Mouse (Mus musculus): Measurements from ENCODE around the gene Rgs9bp.

Gene Rgs9bp

DNA sequence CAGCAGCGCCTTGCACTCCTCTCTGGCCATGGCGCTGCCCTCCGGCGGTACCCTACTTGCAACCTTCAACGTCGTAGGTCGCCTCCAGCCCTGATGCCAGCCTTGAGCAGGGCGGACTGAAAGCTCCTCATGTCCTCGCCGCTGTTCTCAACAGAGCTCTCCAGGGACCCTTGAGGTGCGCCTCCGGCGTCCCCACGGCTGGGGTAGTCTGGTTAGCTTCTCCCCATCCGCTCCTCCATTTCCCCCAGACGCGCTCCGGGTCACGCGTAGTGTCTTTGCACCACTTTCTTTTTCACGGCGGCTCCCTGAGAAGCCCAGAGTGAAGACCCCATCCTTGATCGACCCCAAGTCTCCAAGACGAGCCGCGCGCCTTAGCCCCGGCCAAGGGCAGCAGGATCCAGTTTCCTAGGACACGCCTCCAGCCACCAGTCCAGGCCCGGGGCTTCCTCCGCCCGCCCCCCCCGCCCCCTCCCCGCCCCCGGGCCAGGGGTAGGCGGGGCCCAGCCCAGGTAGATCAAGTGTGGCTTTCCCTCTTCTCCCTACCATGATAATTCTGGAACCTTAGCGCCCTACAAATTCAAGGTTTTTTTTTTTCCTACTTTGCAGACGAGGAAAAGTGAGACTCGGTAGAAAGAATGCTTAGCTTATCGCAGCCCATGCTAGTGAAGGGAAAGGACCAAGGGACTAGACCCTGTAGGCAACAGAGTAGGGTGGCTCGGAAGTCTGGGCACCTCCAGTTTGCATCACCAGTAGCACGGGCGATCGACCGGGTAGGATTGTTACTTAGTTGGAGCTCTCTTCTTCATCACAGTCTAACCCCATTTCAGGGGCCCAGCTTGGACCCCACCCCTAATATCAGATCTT lies at the start of gene Rgs9bp:
Gene Rgs9bp (minus strand): TSS at position 392 of the 864 bp plus-strand sequence.
- DNase-seq (ENCODE audit: low read depth, low spot score) = peak; percentile 53

DNA sequence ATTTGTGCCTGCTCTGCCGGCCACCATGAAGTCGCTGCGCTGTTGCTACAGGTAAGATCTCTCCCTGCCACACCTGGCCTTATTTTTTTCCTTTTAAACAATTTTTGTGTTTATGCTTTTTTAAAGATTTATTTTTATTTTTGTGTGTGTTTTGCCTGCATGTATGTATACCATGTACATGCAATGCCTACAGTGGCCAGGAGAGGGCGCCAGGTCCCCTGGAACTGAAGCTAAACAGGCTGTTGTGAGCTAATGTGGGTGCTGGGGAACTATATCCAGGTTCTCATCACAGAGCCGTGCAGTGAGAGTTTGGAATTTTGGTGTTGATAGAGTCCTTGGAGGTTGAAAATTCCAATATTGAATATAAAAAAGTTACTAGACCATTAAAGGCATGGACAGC lies 43.1 kb upstream of the Rgs9bp start:
- no peak for DNase-seq (ENCODE audit: low read depth, low spot score)

DNA sequence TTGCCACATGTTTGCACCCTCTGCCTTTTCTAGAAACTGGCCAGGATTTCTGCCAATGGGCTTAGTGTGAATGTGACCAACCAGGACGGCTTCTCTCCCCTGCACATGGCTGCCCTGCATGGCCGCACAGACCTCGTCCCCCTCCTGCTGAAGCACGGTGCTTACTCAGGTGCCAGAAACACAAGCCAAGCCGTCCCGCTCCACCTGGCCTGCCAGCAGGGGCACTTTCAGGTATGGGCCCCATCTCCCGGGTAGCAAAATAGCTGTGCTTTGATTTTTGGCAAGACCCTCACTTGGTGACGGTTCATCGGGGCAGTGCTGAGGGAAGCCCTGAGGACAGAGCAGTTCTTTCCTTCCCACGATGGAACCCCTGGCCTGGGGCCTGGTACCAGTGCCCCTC lies 42.0 kb upstream of the Rgs9bp start:
- DNase-seq (ENCODE audit: low read depth, low spot score) = no peak

DNA sequence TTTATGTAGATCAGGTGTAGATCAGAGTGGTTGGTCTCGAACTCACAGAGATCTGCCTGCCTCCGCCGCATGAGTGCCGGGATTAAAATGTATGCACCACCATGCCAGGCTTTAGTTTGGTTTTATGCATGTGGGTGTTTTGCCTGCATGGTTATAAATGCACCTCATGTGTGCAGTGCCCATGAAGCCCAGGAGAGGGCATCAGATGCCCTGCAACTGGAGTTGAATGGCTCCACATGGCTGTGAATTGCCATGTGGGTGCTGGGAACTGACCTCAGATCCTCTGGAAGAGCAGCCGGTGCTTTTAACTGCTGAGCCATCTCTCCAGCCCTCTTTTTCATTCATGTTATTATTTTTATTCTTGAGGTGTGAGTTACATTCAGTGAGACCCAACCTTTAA lies 40.7 kb upstream of the Rgs9bp start:
- DNase-seq (ENCODE audit: low read depth, low spot score) = no peak

DNA sequence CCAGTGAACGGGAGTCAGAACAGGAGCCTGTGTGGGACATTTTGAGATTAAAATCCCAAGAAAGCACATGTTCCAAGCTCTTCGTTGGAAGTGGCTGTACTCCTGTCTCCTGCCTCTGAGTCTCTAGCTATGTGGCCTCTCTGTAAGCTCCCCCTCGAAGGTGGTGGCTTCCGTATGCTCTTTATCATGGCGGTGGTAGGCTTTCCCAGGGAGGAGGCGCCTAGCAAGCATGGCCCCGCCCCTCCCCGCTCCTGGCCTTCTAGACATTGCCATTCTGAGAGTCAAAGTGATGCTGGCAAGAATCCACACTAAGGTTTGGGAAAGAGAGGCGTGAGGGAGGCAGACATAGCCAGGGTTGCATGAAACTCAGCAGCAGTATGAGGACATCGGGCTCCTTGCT lies 37.2 kb upstream of the Rgs9bp start:
- no peak for DNase-seq (ENCODE audit: low read depth, low spot score)

DNA sequence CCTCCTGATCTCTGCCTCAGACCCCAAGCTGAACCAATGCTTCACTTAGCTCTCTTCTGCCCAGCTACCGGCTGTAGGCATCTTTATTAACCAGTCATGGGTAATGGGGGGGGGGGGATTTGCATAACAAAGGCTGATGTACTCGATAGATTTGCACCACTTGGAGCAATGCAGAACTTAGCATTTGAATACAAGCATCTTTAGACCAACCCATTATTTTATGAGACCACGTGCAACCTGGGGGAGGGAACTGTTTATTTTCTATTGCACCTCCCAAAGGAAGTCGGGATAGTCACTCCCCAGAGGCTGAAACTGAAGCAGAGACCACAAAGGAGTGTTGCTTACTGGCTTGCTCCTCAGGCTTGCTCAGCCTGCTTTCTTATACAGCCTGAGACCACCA lies 32.1 kb upstream of the Rgs9bp start:
- no peak for DNase-seq (ENCODE audit: low read depth, low spot score)

DNA sequence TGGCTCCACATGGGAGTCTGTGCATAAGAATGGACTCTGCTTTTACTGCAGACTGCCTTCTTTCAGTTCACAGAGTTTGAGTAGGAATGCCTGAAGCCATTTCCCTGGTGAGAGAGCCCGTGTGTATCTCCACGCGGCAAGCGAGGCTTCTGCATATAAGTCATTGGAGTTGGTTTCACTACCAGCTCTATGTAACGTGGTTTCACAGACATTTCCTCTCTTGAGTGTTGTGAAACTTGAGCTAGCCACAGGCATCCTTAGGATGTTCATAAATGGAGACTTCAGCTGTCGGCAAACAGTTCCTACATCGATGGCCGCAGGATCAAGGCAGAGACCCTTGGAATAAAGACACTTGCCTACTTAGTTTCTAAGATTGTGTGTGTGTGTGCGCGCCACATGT lies 23.9 kb upstream of the Rgs9bp start:
- DNase-seq (ENCODE audit: low read depth, low spot score) = no peak

DNA sequence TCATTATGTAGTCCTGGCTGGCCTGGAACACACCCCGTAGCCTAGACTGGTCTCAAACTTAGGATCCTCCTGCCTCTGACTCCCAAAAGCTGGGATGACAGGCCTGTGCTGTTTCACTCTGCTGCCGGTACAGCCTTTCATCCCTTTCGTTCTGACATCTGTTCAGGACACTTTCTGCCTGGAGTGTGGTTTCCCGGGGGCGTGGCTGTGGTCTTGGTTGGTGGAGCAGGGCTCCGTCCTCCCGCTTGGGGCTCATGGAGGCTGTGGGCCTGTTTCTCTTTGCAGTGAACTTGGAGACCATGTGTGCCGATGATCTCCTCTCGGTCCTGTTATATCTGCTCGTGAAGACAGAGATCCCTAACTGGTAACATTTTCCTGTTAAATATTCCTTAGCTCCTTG lies 21.4 kb upstream of the Rgs9bp start:
- no peak for DNase-seq (ENCODE audit: low read depth, low spot score)

DNA sequence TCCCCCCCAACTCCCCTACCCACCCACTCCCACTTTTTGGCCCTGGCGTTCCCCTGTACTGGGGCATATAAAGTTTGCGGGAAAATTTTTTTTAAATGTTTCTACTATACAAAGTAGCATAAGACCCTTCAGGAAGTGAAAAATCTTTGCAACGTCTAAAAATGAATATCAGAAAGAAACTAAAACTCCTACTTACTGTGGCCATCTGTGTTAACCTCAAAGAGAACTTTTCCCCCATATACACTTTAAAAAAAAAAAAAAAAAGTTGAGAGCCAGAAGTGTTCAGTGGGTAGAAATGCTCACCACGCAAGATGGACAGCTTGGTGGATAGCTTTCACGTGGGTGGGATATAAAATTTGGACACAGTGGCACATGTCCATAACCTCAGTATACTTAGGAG lies 17.4 kb upstream of the Rgs9bp start:
- DNase-seq (ENCODE audit: low read depth, low spot score) = no peak

DNA sequence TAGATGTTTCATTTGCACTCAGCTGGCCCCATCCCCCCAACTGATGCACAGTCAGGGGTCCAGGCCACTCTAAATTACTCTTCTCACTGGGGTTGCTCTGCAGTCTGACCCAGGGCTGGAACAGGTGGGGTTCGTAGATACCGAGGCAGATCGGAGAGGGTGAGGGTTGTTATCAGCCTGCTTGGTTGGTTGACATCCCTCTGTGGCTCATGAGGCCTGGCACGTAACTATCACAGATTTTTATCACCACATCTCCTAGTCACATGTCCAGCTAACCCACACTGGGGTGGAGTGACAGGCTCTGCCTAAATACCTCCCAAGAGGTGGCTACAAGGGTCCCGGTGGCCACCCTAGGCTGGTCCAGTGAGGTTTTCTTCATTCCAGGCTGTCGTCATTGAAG lies 15.7 kb upstream of the Rgs9bp start:
- DNase-seq (ENCODE audit: low read depth, low spot score) = no peak

DNA sequence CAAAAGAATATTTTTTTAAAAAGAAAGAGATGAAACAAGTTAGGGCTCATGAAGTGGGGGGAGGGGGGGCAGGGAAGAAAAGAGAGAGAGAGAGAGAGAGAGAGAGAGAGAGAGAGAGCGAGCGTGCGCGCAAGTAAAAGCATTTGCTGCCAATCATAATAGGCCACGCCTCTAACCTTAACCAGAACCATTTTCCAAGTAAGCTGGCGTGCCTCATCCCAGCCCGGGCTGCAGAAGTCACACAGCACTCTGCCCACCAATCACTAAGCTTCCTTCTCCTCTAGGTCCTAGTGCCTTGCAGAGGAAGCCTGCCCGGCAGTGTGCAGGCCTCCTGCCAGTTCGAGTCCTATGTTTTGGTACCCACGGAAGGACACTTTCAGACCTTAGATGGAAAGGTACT lies 14.6 kb upstream of the Rgs9bp start:
- no peak for DNase-seq (ENCODE audit: low read depth, low spot score)

DNA sequence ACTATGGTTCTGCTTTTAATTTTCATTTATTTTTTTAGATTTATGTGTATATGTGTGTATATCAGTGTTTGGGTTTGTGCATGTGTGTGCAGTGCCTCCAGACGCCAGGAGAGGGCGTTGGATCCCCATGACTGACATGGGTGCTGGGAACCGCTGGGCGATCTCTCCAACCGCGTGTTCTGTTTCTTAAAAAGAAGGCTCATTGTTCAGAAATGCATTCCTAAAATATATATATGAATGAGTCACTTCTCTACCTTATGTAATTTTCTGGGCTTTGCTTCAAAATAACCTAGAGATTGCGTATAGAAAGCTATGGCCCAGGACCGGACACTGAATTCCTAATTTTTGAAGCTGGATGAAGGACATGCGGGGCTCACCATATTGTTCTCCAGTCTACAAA lies 14.1 kb upstream of the Rgs9bp start:
- no peak for DNase-seq (ENCODE audit: low read depth, low spot score)

DNA sequence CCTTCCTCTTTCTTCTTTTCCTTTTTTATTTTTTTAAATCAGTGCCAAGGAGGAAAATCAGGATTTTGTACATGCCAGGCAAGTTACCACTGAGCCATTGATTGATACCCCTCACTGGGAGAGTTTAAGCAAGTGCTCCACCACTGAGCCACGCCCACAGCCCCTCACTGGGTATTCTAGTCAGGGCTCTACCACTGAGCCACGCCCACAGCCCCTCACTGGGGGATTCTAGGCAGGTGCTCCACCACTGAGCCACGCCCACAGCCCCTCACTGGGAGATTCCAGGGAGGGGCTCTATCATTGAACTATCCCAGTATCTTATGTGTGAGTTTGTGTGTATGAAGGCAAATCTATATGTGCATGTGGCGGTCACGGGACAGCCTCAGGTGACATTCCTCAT lies 8.9 kb upstream of the Rgs9bp start:
- no peak for DNase-seq (ENCODE audit: low read depth, low spot score)

DNA sequence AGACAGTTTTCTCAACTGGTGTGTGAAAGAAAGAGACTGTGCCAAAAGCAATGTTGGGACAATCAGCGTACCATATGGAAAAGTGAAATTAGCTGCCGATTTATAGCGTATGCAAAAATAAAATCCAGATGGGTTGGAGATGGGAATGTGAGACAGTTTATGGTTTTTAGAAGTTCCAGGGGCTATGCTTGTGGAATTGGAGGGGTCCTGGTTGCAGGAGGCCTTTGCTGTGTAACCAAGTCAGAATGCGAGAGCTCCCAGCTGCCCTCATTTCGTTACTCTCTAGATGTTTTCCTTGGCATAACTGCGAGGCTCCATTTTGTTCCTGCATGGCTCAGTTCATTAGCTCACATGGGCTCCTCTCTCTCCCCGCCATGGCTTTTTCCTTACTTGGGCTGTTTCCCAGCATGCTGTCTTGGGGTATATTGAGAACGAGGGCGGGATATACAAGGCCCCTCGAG lies 5.4 kb upstream of the Rgs9bp start:
- no peak for DNase-seq (ENCODE audit: low read depth, low spot score)

DNA sequence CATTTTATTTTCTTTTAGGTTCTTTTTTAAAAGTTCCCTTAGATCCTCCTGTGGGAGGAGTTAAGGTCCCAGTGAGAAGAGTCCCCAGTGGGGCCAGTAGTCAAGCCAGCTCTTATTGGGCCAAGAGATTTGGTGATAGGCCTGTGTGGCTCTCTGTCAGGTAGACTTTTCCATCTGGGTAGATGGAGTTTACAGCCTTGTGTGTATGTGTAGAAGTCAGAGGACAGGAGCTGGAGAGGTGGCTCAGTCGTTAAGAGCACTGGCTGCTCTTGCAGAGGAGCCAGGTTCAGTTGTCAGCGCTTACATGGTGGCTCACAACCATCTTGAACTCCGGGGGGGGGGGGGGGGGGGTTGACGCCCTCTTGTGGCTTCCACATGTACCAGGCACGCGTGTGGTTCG lies 4.1 kb upstream of the Rgs9bp start:
- DNase-seq (ENCODE audit: low read depth, low spot score) = no peak

DNA sequence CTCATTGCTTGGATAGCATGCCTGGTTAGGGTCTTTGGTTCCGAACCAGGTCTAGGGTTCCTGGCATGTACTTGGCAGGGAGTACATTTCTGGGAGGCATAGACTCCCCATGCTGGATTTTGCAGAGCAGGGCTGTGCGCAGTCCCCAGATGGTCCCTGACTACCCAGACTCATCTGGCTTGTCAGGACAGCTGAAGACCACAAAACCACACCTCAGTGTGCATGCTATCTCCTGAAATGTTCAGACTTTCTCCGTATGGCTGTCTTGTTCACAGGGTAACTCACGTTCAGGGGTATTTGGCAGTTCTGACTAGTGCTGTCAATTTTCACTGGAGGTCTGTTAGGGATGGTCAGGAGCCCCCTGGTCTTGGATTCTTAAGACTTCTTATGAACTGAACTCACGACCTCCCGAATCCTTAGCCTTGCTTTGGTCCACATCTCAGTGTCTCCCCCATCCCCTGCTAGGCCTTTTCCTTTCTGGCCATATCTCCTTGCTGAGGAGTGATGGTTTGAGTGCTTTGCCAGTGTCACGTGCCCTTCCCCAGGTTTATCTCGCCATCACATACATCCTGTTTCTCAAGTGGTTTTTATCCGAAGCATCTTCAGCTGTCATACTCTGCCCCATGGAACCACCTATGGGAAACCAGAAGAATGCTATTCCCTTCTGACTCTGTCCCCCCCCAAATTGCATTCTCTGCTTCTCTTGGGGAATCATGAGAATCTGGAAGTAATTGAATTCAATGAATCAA lies 3.5 kb upstream of the Rgs9bp start:
- DNase-seq (ENCODE audit: low read depth, low spot score) = no peak

DNA sequence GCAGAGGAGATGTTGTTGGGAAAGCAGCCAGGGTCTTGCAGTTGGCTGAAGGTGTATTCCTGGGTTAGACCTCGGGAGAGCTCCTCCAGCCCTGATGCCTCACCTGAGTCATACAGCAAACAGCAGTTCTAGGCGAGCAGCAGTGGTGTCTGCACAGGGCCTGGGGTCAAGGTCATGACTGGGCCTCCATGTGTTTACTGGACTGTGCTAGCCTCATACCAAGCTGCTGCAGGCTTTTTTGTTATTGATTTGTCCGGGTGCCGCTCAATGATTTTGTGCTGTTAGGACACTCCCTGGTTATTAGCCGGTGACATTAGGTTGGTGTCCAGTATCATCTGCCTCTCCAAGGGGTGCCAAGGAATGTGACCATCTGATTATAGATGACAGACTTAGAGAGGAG lies 2.3 kb upstream of the Rgs9bp start:
- DNase-seq (ENCODE audit: low read depth, low spot score) = no peak

DNA sequence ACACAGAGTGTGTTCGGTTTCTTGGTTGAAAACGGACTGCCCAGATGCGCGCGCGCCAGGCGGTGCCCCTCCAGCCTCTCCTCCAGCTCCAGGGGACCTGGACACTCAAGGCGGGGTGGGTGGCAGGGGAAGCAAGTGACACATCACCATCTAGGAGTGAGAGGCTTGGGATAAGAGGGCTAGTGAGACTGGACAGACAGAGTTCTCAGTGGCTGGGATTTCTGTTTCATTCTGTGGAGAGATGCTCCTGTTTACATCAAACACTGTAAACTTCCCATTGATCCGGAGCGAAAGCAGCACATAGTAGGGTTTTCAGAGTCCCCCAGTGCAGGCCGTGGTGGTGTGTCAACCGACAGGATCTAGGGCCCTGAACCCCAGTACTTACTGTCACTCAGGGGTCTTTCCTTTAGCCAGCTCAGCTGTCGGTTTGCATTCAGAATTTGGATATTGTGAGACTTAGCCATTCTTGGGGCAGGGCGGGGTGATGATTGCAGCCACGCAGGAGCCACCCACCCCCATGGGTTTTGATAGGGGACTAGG lies 1.6 kb upstream of the Rgs9bp start:
- no peak for DNase-seq (ENCODE audit: low read depth, low spot score)

DNA sequence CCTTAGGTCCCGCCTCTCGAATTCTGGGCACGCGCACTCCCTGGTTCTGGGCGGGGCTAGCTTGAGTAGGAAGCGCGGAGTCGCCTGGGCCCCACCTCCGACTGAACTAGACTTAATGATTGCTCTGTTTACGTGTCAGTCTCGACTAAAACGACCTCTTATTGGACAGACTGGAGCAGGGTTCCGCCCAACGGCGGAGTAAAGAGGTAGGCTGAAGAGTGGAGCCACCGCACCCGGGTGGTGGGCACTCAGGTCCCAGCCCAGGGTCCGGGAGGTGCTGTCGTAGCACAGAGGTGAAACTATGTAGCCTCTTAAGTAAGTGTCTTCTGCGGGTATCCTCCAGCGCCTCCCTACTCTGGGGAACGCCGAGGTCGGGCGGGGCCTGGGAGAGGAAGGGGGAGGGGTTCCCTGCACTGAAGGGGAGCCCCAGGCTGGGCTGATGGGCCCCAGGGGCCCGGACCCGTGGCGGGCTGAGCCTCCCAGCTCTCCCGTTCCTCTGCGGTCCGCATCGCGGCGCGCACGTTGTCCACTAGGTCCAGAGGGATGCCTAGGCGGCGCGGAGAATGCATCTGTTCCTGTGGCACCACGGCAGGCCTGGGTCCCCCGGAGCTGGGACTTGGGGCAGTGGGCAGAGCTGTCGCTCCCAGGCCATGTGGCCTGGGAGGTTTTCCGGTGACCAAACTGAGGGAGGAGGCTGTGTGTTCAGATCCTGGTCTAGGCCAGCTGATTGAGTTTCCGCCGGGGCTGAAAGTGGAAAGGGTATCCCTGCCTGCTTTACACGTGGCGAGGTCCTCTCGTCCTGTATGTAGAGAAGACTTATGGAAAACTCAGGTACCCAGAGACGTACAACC lies 898 bp upstream of the Rgs9bp start, which contains the start of gene Ankrd27:
Gene Ankrd27 (plus strand): TSS at position 190 of the 851 bp plus-strand sequence.
- DNase-seq (ENCODE audit: low read depth, low spot score) = peak; percentile 89

DNA sequence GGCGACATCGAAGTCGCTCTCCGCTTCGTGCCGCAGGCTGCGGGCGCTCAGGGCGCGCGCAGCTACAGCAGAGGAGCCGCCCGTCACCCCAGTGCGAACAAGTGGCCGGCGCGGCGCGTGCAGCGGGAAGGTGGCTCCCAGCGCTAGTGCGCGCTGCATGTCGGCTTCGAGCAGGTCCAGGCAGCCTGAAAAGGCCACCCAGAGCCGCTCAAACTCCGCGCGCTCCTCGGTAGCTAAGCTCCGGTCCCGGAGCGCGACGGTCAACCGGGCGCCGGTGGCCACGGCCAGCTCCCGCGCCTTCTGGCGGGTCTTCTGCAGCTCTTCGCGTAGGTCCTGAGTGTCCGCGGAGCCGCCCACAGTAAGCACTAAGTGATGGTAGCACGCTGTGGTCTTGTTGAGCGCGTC lies 594 bp downstream of the Rgs9bp start:
- no peak for DNase-seq (ENCODE audit: low read depth, low spot score)

DNA sequence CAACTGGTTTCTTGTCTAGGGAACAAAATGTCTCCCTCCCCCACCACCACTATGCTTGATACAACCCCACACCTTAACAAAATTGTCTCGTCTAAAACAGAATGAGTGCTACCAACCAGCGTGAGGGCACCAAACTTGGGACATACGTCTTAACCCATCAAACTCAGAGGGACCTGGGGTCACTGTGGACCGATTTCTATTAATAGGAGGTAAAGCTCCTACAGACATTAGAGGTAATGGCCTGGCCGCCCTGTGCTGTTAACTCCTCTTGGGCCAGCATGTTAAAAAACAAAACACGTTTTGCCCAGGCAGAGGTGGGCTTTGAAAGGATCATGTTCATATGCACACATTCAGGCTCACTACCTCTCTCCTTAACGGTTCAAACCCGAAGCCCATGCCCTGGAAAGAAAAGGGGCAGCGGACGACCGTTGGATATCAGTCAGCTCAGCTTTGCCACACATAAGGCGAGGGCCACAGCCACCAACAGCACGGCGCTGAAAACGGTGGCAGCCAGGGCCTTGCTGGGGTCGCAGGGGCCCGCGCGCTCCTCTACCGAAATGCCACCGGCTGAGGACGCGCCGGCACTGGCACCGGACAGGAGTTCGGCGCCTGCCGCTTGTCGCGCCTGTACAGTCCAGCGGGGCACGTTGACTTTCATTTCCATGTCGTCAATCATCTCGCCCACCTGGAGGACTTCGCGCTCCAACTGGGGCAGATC lies 1.2 kb downstream of the Rgs9bp start:
- no peak for DNase-seq (ENCODE audit: low read depth, low spot score)

Measured in WW6 (cell line).